Mouse (Mus musculus) right cerebral cortex, postnatal 4 days (tissue): ENCODE measurements around the gene Gm20388.
"Not testable (repeated sequence)": the region's sequence is repeated elsewhere in the genome, so short reads cannot be mapped to it uniquely, and the experiment has no call there.

ENCODE experiments used
- DNase-seq: peaks from one replicate; pipeline ENCODE4 v3.0.0-alpha.2; 2022

Gene Gm20388

DNA sequence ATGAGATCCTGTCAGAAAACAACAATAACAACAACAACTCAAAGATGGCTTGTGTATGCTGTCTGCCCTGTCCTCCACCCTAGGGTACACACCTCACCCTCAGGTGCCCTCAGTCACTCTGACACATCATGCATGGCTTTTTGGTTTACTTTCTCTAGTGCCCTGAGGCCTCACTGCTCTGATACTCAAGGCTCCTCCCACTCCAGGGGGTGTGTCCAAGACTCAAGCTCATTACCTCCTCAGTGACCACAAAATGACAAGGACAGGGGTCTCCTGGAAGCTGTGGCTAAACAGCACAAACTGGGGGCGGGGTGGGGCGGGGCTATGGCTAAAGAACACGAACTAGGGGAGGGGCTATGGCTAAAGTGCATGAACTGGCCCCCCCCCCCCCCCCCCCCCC is 2393.4 kb downstream of the Gm20388 start:
- no peak for DNase-seq

DNA sequence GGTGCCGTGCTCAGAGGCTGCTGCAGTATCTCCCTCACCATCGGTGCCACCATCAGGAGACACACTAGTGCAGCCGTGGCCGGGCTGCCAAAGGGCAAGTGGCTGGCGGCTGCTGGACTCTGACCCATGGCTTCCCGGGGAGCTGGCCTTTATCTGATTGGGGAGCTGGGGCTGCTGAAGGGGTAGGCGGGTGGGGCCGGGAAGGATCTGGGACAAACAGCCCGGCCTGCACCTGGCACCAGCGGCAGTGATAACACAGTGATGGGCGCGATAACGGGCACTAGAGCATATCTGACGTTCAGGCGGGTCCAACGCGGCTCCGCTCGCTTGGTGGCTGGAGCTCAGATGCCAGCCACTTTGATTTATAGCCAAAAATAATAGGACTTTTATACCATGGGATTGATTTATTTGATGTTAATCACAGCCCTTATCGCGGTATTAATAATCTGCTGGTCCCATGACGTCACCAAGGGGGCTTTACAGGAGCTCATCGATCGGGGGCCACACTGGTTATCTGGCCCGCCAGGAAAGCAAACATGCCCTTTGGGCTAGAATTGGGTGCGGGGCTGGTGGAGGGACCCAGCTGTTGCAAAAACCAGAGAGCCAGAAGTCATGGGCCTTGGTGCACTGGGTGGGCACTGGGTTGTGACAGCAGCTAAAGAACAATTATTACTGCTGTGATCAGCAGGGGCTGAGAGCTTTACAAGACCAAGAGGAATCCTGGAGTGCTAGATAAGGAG is 2396.2 kb downstream of the Gm20388 start:
- DNase-seq, result no peak

DNA sequence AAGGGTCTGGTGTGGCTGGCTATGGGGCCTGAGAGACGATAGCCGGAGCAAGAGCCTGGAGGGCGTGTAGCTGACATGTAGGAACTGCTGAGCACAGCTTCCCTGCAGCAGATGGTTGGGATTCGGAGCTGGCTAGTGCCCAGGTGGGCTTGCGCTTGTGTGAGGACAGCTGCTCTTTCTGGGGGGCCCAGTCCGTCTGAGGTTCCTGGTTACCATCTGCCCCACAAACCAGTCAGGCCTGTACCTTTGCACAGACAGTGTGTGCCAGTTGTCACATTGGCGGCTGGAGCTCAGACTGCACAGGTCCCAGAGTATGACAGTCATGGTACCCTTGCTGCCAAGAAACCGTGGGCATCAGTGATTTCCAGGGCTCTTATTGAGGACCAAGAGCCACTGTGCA is 2397.2 kb downstream of the Gm20388 start:
- peak; percentile 42 for DNase-seq

DNA sequence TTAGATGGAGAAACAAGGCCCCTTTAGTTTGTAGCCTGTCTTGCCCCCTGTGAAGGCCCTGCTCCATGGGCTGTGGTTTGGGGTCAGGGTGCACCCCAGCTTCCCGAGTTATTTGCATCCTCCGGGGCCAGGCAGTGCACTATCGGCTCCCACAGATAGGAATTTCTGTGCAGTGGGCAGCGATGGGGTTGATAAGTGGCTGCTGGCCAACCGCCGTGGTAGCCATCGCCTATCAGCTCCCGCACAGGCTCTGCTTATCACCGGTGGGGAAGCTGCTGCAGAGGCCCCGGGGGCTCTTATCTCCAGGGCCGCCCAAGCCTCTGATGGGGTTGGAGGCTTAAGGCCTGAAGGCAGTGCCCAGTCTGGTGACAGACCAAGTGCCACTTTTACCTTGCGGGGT is 2398.6 kb downstream of the Gm20388 start:
- DNase-seq, result no peak

DNA sequence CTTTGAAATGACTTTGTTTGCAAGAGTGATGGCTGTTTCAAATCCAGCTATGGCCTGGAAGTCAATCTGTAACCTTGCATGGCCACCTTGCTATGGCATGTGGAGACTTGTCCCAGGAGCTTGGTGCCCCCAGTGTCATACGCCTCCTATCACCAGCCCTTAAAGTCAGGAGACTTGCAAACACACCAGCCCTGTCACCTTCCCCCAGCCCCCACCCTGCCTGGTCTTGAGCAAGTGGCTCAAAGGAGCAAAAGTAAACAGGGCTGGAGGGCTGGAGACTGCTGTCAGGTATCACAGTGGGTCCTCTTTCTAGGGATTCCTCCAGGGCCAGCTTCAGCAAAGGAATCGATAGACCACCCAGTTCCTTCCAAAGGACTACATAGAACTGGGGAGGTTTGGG is 2400.5 kb downstream of the Gm20388 start:
- no peak for DNase-seq

DNA sequence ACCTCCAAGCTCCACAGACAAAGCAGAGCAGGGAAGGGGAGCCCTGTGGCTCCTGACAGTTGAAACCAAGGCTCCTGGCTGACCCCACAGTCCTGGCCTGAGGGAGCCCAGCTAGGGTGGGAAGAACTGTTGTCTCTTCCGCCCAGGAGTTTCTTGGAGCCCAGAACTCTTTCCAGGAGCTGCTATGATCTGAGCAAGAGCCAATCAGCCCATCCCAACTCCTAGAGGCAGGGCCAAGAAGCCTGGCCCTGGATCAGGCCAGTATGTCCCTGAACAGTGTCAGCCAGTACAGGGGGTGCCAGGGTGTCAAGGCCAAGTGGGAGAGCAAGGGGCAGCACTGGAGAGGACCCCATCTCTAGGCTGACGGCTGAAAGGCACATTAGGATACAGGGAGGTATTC is 2401.9 kb downstream of the Gm20388 start:
- DNase-seq, result no peak

DNA sequence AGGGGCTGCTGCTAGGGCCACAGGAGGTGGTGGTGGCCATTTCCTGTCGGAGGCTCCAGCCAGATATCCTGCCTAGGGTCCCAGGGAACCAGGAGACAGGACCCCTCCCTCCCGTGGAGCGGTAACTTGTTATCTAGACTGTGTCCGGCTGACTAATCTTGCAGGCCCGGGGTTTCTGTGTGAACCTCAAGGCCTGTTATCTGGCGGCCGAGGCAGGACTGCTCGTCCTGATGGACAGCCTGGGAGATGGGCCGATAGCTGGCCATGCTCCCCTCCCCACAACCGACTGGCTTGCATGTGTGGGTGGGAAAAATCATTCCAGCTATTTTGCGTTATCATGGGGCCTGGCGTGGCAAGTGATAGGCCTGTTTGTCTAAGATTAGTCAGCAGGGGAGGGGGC is 2402.7 kb downstream of the Gm20388 start:
- no peak for DNase-seq

DNA sequence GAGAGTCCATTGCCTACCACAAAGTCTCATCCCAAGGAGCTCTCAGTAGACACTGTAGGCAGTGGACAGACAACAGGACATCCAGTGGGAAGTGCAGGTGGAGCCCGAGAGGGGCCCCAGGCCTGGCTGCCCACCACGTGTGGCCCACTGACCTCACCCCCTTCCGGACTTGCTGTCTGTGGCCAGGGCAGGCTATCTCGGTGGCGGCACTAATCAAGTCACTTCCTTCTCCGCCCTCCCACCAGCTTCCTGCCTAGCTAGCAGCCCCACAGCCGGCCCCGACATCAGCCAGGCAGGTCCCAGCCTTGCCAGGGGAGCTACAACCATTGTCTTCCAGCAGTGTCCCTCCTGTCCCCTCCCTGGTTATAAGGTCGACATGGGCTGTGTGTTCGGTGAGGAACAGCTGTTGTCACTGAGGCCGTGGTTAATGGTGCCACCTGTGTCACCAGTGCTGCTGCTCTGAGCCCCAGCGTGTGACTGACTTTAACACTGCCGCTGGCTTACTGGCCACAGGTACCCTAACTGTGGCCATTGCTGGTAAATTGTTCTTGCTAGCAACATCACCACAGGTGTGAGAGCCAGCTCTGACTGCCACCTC is 2404.4 kb downstream of the Gm20388 start:
- DNase-seq, result no peak

DNA sequence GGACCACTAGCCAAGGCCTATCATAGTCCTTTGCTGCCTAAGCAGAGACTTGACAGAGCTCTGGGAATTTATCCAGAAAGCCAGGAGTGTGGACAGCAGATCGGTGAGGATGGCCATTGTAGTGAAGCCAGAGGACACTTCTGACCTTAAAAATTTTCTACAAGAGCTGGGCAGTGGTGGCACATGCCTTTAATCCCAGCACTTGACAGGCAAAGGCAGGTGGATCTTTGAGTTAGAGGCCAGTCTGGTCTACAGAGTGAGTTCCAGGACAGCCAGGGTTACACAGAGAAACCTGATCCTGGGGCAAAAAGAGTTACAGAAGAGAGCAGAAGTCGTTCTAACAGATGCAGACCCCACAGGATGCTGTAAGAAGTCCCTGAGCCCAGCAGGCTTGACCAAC is 2405.8 kb downstream of the Gm20388 start:
- DNase-seq, result no peak

DNA sequence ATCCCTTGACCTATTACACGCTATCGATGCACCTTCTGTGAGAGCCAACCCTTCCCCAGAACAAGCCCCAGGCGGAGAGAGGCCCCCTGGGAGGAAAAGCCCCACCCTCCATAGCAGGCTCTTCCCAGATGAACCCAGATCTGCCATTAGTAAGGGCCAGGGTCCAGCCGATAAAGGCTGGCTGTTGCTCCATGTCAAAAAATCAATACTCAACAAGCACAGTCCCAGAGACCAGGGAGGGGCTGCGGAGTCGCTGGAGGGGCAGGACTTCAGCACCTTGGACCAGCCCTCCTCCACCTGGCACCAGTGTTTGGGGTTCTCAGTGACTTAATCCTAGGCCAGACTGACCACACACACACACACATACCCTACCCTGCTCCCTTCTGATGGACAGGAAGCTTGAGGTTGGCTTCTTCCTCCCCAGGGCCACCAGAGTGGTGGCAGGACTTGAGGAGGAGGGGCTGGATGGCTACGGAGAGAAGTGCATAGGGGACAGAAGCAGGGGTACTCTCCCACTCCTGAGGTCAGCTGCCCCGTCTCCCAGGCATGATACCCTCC is 2407.4 kb downstream of the Gm20388 start:
- no peak for DNase-seq

DNA sequence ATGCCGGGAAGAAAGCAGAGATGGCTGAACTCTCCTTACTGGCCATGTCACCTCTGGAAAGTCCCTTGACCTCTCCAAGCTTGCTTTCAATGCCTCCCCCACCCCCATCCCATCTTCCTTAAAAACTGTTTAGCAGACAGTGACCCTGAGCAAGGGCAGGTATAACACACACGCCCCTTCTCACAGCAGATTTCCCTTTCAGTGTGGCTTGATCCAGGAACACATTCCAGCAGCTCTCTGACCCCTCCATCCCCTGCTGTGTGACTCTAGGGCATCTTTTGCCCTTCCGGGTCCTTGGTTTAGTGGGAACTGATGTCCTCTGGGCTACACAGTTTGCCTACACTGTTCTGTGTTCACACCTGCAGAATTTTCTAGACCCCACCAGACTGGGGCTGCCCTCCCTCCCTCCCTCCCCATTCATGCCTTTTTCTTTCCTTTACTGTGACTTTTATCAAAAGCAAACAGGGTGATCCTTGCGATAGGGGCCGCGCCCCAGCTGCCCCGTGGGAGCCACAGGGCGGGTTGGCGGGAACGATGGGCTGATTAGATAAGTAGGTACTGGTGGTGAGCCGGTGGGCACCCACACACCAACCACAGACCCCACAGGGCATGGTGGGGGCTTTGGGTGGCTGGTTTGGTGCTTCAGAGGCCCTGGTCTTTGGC is 2408.5 kb downstream of the Gm20388 start:
- DNase-seq, result no peak

DNA sequence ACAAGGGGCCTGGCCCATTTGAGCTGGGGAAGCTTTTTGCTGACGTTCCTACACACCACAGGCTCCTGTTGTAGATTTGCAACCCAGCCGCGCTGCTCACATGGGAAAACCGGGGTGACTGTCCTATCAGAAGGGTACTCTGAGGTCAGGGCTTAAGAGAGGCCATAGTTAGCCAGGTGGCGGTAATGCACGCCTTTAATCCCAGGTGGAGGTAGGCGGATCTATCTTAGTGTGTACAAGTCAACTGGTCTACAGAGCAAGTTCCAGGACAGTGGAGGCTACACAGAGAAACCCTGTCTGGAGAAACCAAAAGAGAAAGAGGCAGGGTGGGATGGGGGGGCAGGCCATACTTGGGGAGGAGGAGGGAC is 2409.1 kb downstream of the Gm20388 start:
- no peak for DNase-seq

DNA sequence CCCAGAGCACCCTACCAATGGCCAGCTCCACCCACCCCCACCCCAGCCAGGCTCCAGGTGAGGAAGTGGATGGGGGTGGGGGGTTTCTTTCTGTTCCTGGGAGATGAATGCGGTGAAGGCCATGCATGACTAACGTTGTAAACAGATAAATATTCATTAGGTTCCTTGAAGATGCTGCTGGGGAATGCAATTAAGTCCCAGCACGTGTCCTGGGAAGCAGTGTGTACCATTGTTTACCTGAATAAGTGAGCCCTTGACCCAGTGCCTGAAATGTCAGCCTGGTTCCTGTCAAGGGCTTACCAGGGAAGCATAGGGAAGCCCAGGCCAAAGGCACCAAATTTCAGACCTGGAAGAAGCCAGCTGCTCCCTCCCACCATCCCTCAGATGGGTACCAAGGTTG is 2409.9 kb downstream of the Gm20388 start:
- DNase-seq, result no peak

DNA sequence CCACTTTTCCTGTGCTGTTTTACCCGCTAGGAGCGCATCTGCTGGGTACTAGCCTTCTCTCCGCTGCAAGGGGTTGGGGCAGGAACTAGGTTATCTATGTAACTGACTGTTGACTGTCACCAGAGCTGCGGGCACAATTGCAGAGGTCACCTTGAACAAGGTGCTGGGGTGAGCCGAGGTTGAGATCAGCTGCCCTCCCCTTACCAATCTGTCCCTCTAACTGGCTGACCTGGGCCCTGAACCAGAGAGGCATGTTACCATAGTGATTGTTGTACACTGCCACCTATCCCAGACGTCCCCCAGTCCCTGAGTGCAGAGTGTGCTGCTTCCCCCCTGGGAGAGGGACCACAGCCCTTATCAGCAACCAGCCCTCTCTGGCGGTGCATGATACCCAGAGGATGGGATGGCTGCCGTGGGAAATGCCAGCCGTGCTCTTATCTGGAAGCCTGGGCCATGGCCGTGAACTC is 2410.8 kb downstream of the Gm20388 start:
- DNase-seq, result no peak

DNA sequence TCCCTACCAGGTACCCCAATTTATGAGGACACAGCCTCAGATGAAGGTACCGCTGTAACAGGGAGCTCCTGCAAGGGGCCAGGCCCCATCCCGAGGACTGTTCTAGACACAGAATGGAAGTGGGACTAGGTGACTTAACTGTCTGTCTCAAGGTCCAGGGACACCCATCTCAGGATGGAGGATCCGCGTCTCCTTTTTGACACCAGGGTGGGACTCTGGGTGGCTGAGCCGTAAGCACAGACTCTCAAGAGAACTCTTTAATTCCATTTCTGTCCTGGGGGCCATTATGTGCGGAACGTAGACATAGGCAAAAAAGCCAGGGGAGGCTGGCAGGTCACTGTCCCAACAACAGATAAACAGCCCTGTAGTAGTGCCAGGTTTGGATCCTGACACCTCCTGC is 2411.5 kb downstream of the Gm20388 start:
- no peak for DNase-seq

DNA sequence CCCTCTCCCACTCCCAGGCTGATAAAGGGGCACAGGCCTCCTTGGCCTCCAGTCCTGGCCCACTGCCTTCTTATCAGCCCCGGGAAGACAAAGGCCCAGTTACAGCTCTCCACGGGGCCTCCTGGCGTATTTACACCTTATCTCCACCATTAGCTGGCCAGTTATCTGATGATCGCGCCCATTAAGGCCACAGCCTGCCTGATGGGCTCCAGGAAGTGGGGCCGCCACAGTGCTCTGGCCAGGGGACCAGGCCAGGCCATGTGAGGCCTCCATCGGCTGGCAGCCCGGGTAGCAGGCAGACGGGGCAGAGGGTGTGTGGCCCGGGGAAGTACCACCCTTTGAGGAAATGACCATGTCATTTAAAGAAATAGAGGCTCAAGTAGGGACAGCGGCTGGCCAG is 2412.2 kb downstream of the Gm20388 start:
- DNase-seq, result no peak

DNA sequence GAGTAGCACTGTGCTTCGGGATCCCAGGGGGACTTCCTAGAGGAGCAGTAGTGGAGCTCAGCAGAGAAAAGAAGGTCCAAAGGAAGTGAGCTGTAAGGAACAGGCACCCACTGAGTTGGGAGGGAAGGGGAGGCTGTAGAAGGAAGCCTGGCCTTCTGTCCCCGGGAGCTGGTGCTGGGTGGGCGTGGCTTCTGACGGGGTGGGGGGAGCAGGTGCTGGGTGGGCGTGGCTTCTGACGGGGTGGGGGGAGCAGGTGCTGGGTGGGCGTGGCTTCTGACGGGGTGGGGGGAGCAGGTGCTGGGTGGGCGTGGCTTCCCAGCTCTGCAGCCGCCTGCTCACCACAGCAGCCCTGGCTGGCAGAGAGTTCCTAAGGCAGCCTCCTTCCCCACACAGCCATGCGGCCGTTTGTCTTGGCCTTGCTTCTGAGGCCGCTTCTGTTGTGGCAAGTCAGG is 2413.3 kb downstream of the Gm20388 start:
- DNase-seq, result not testable (repeated sequence)

DNA sequence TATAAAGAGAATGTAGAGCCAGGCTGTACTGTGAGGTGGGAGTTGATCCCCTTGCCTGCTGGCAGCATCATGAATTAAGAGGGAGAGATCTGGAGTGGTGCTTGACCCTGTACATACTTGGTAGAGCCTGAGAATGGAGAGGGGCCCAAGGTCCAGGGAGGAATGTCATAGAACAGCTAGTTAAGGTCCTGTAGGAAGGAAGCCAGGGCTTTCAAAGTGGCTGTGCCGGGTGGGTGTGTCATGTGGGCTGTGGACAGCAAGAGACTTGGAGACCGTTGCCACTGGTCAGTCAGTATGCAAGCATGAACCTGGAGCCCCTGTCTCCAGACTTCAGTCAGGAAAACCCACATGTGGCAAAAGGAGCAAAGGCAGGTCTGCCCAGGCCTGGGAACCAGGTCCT is 2414.6 kb downstream of the Gm20388 start:
- no peak for DNase-seq

DNA sequence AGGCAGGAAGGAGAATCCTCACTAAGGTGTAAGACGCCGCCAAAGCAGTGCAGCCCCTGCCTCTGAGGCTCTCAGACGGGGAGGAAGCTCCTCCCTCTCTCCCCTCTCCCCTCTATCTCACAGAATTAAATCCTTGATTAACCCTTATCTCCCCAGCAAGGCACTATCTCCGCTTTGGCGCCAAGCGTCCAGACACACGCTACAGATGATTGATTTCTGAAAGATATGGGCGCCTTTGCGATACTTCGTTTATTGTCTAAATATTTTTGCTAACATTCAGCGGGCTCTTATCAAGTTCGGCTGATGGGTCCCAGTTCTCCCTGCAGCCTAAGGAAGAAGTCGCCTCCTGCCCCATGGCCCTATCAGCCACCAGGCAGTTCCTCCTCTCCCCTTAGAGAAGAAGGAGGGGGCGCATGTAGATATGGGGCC is 2415.5 kb downstream of the Gm20388 start:
- DNase-seq, result no peak

DNA sequence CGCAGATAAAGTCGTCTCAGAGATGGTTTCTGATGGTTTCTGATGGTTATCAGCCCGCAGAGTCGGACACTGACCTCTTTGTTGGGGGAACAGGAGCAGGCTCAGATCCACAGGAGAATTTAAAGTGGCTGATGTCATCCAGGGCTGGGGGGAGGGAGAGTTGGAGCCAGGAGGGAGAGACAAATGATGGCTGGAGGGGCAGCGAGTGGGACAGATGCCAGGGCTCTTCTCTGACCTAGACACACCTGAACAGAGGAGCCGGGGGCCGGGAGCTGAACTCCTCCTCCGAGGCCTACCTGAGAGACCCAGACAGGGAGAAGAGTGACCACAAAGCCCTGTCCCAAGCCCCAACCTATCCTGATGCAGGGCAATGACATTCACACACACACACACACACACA is 2418.4 kb downstream of the Gm20388 start:
- DNase-seq, result no peak

DNA sequence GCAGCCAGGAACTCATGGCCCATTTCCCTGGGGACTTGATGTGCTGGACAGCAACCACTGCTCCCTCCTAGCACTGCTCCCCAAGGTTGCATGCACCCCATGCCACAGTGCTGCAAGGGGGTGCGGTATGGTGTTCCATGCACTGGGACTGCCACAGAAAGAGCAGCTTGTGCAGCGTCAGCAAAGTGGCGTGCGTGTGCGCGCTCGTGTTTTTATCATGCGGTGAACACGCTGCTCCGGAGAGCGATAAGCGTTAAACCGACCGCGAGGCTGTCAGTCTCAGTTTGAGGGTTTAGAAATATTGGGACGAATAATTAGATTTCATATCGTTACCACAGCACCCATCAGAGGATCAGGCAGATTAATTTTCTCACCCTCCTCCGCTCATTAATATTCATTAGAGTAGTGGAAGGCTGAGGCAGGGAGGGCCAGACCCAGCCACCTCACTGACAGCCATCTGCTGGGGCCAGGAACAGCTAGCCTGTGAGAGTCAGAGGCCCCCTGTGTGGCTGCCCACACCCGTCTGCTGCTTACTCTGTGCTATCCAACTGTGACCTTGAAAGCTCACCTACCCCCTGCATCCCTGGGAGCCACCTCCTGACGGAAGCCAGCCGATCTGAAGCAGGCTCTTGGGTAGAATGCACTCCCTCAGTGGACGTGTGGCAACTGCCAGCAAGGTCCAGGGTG is 2419.1 kb downstream of the Gm20388 start:
- no peak for DNase-seq

DNA sequence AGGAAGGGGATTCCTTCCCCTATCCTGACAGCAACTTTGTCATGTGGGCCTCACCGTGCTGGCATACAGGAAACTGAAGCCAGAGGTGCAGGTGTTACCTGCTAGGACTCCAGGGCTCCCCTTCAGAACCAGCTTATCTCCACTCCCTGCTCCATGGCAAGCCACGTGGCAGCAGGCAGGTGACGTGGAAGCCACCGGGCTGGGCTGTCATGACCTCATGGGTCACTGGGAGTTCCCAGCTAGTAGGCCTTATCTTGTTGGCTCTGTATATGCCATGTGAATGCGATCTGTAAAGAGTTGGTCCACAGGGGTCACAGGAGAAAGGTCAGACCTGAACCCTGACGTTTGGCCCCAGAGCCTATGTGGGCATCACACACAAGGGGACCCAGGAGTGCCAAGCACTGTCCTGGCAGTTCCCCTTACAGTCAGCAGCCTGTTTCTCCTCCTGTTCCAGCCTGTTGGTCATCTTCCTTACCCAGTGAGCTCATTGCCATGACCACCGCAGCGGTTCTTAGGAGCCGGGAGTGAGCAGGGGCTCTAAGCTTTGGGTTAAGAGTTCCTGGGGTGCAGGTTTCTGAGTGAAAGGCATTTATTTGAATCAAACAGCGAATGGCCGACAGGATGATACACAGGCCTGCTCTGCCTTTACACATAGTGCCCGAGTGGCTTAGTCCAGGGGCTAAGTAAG is 2419.9 kb downstream of the Gm20388 start:
- no peak for DNase-seq

DNA sequence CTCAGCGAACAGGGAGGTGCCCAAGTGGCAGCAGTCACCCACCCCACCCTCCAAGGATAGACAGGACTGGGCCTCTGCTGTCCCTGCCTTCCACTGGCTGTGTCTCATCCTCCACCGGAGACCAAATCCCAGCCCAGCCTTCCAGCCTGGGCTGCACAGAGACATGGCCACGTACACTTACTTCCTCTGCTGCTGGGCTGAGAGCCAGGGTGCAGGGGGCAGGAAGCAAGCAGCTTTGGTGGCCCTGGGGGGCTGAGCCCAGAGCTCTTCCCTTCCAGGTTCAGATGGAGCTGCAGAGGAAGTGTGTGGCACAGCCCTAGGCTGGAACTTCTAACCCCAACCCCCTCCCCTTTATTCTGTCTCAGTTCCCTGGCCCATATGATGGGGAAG is 2420.5 kb downstream of the Gm20388 start:
- no peak for DNase-seq
